8 mouse cellular contexts compared by ENCODE assay signal in genomic region chr7:112354503-112354951, GRCm38 (mm10).
A peak's percentile ranks its signal among the peaks of the same experiment; 100 is the strongest.
DNase-seq lines count a peak whose midpoint lies in the region; ATAC-seq and TF ChIP-seq lines count a peak whose summit lies in the region.

No protein-coding gene starts in this region.

- H3K4me2 ChIP-seq in heart, embryonic 15.5 days: no peak overlapping the region
- H3K4me2 ChIP-seq in forebrain, postnatal 0 days (ENCODE audit: low read depth): no peak overlapping the region
- no peak overlapping the region for H3K4me2 ChIP-seq in midbrain, embryonic 14.5 days (ENCODE audit: low read length)

- H3K27me3 ChIP-seq in heart, embryonic 15.5 days: no peaks in the 10 kb centered on the region
- no peaks in the 10 kb centered on the region for H3K27me3 ChIP-seq in forebrain, postnatal 0 days (ENCODE audit: insufficient read depth, low read length)
- H3K27me3 ChIP-seq in midbrain, embryonic 14.5 days (ENCODE audit: control insufficient read depth, insufficient read depth, low read length): no peaks in the 10 kb centered on the region

- no peak for DNase-seq in heart, adult 9 months (ENCODE audit: low spot score in 2 of 2)
- DNase-seq in cerebellum, adult 8-10 months: peak; percentile 49
- DNase-seq in forebrain, postnatal 0 days: peak; percentile 69
- peak; percentile 90 to 94 for DNase-seq in kidney, postnatal 25 days
- DNase-seq in midbrain, embryonic 14.5 days: peak; percentile 81
- no peak for DNase-seq in thymus, postnatal 36 days
- no peak for DNase-seq in urinary bladder, postnatal 10 days (ENCODE audit: low spot score)

- peak overlapping the region; percentile 87 for H3K27ac ChIP-seq in heart, embryonic 15.5 days
- no peak overlapping the region for H3K27ac ChIP-seq in forebrain, postnatal 0 days (ENCODE audit: low read depth, low read length)
- peak overlapping the region; percentile 53; the same call in 1 of the 2 replicates for H3K27ac ChIP-seq in midbrain, embryonic 14.5 days (replicated peaks; ENCODE audit: low read depth, low read length)

- 26% methylated on average over 7 of the region's 7 CpGs for WGBS in heart, embryonic 15.5 days
- 10% methylated on average over 7 of the region's 7 CpGs for WGBS in forebrain, postnatal 0 days
- WGBS in midbrain, embryonic 14.5 days: 12% methylated on average over 7 of the region's 7 CpGs

- H3K9me3 ChIP-seq in heart, embryonic 15.5 days (replicated peaks): no peaks in the 10 kb centered on the region
- H3K9me3 ChIP-seq in forebrain, postnatal 0 days (ENCODE audit: low read length): no peaks in the 10 kb centered on the region
- H3K9me3 ChIP-seq in midbrain, embryonic 14.5 days (ENCODE audit: control insufficient read depth, low read length): no peaks in the 10 kb centered on the region

- peak; percentile 82 for ATAC-seq in heart, embryonic 15.5 days (replicated peaks; ENCODE audit: insufficient number of reproducible peaks, insufficient read depth, low FRiP score, low read depth)
- ATAC-seq in forebrain, postnatal 0 days: peak; percentile 82
- peak; percentile 73 for ATAC-seq in midbrain, embryonic 14.5 days (ENCODE audit: low FRiP score, low TSS enrichment)

- H3K4me3 ChIP-seq in heart, embryonic 15.5 days: no peak overlapping the region
- no peak overlapping the region for H3K4me3 ChIP-seq in forebrain, postnatal 0 days (ENCODE audit: low read depth, low read length)
- no peak overlapping the region for H3K4me3 ChIP-seq in midbrain, embryonic 14.5 days (replicated peaks; ENCODE audit: low read depth, low read length)

- peaks cover 47% of the 10 kb centered on the region for H3K36me3 ChIP-seq in heart, embryonic 15.5 days
- H3K36me3 ChIP-seq in forebrain, postnatal 0 days (ENCODE audit: insufficient read depth): 0 out of 2 replicates have a peak, but pooled peaks cover 6% of the 10 kb centered on the region
- no peaks in the 10 kb centered on the region for H3K36me3 ChIP-seq in midbrain, embryonic 14.5 days (ENCODE audit: control insufficient read depth, insufficient read depth, low read length)

- TF ChIP-seq CTCF in forebrain, postnatal 0 days (IDR thresholded peaks at IDR 0.05; ENCODE audit: low read depth): no peak

- peak overlapping the region; percentile 26; the same call in 1 of the 2 replicates for H3K9ac ChIP-seq in heart, embryonic 15.5 days
- H3K9ac ChIP-seq in forebrain, postnatal 0 days: no peak overlapping the region
- no peak overlapping the region for H3K9ac ChIP-seq in midbrain, embryonic 14.5 days (replicated peaks; ENCODE audit: low read length)

- H3K4me1 ChIP-seq in heart, embryonic 15.5 days (replicated peaks): peaks cover 53% of the 10 kb centered on the region
- H3K4me1 ChIP-seq in forebrain, postnatal 0 days (ENCODE audit: insufficient read depth): peaks cover 6% of the 10 kb centered on the region; the same call in 1 of the 2 replicates
- peaks cover 19% of the 10 kb centered on the region; the same call in 1 of the 2 replicates for H3K4me1 ChIP-seq in midbrain, embryonic 14.5 days (ENCODE audit: control insufficient read depth, insufficient read depth, low read length)

Comparison
In these comparisons a context has a peak if more than half of its experiments do, and no peak if none do; other contexts are left out.
1. DNase-seq: peak in cerebellum, adult 8-10 months (single experiment), forebrain, postnatal 0 days (single experiment), kidney, postnatal 25 days (2 of 2) and midbrain, embryonic 14.5 days (single experiment); none in heart, adult 9 months (0 of 2), thymus, postnatal 36 days (0 of 2) and urinary bladder, postnatal 10 days (single experiment).
2. Peak in every context shown above with its lines, with median percentiles within 50 percentile points of each other: ATAC-seq.